Mouse (Mus musculus) hindbrain, embryonic 16.5 days (tissue): ENCODE measurements around the gene Sell. TPM values are rescaled to one million over a fixed set of nuclear protein-coding genes. Genes with fewer than 3 reads are reported as not detected.

Source experiments
- ATAC-seq: fragments of 200-750 bp; cut with Nextera tagmentation; 2 replicates; pipeline ENCODE4 v1.8.0; 2017; ENCODE audit warnings: moderate TSS enrichment, moderate library complexity
- H3K27ac ChIP-seq: fragments of 300-500 bp; sonication (generic); 2 replicates; pipeline ENCODE4 v1.5.1; 2014; ENCODE audit warnings: low read depth, mild to moderate bottlenecking, control low read depth, low read length, moderate library complexity
- H3K27me3 ChIP-seq: fragments of 300-500 bp; sonication (generic); replicated peaks from 2 replicates; pipeline ENCODE4 v1.6.1; 2014; ENCODE audit warnings: low read length; ENCODE audit not compliant: control insufficient read depth, insufficient read depth
- H3K36me3 ChIP-seq: fragments of 300-500 bp; sonication (generic); 2 replicates; pipeline ENCODE4 v1.6.1; 2014; ENCODE audit warnings: mild to moderate bottlenecking, low read length, moderate library complexity, mixed read lengths; ENCODE audit not compliant: control insufficient read depth, insufficient read depth
- H3K4me1 ChIP-seq: fragments of 300-500 bp; sonication (generic); 2 replicates; pipeline ENCODE4 v1.6.1; 2014; ENCODE audit warnings: low read depth, low read length; ENCODE audit not compliant: control insufficient read depth, insufficient read depth
- H3K4me2 ChIP-seq: fragments of 300-500 bp; sonication (generic); 2 replicates; pipeline ENCODE4 v1.6.1; 2014; ENCODE audit warnings: mild to moderate bottlenecking, low read length, control low read depth, moderate library complexity
- H3K4me3 ChIP-seq: fragments of 300-500 bp; sonication (generic); 2 replicates; pipeline ENCODE4 v1.5.1; 2014; ENCODE audit warnings: mild to moderate bottlenecking, low read length, control low read depth, moderate library complexity
- H3K9ac ChIP-seq: fragments of 300-500 bp; sonication (generic); 2 replicates; pipeline ENCODE4 v1.6.1; 2014; ENCODE audit warnings: low read depth, mild to moderate bottlenecking, control low read depth, low read length, moderate library complexity
- H3K9me3 ChIP-seq: fragments of 300-500 bp; sonication (generic); 2 replicates; pipeline ENCODE4 v1.6.1; 2014; ENCODE audit warnings: mild to moderate bottlenecking, low read length, moderate library complexity; ENCODE audit not compliant: control insufficient read depth
- WGBS: fragments of 180-500 bp; shearing (Covaris S2); extraction: QIAGEN DNeasy Blood & Tissue Kit; methylation state at CpG from one replicate; pipeline ENCODE4 v1.1.7; 2014; 5-methylcytosine and 5-hydroxymethylcytosine counted together
- polyA plus RNA-seq: library from polyadenylated mRNA; unstranded; fragments of >200 nt; fragmentation: Nextera tagmentation; extraction: Ambion mirVana; gene quantifications from 2 replicates; pipeline ENCODE4 v1.2.1, GENCODE M21; 2015

Sell gene
- polyA plus RNA-seq, 1 experiment from 2014 or later, result 0.20 TPM

DNA sequence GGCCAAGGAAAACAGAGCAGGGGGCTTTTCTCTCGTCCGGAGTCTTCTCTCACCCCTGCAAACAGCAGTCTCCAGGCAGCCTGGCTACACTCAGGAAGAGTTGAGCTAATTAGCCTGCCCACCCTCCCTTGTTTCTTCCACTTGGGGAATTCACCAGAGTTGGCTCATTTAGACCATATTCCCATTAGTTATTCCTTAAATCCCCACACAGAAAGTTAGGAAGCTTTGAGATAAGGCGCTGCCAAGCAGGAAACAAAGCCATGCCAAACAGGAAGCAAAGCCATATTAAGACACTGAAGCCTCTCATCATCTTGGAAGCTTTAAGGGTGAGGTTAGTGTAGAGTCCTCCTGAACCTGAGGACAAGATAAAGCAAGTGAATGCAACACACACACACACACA is 18.2 kb upstream of the Sell start:
- Histone ChIP-seq H3K27me3 (no peaks in the 10 kb centered on the region), H3K4me1 (no peaks in the 10 kb centered on the region), H3K4me2 (no peak overlapping the region), H3K27ac (no peak overlapping the region), H3K4me3 (no peak overlapping the region), H3K9me3 (no peaks in the 10 kb centered on the region), H3K36me3 (no peaks in the 10 kb centered on the region), H3K9ac (no peak overlapping the region)
- 66% methylated on average over 3 of the region's 3 CpGs for WGBS
- ATAC-seq, result no peak

DNA sequence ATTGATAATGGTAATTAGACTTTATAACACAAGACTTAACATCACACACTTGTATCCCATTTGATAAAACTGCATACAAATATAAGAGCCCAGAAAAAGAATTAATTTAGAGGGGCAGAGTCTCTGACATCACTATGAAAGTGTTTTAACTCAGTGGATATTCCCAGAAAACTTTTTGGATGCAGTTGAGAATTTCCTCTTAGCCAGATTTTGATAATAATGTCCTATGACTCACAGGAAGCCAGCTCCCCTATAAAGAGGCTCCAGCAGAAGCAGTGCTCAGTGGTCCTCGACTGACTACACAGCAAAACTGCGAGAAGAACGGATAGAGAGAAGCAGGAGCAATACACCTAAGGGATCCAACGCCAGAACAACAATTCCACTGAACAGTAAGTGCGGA is 13.8 kb upstream of the Sell start, which contains the start of gene Sele:
Gene Sele, plus strand, starts transcription at position 301 of the 400 bp plus-strand sequence.
- H3K4me1 ChIP-seq, result no peaks in the 10 kb centered on the region
- no peak within 1 kb of the TSS for H3K4me2 ChIP-seq
- H3K36me3 ChIP-seq, result no peaks in the 10 kb centered on the region
- no peak within 1 kb of the TSS for H3K27ac ChIP-seq
- 76% methylated on average over 5 of the region's 5 CpGs for WGBS
- H3K9me3 ChIP-seq, result no peaks in the 10 kb centered on the region
- H3K9ac ChIP-seq, result no peak within 1 kb of the TSS
- H3K27me3 ChIP-seq, result no peaks in the 10 kb centered on the region
- no peak within 1 kb of the TSS for H3K4me3 ChIP-seq
- no peak for ATAC-seq

DNA sequence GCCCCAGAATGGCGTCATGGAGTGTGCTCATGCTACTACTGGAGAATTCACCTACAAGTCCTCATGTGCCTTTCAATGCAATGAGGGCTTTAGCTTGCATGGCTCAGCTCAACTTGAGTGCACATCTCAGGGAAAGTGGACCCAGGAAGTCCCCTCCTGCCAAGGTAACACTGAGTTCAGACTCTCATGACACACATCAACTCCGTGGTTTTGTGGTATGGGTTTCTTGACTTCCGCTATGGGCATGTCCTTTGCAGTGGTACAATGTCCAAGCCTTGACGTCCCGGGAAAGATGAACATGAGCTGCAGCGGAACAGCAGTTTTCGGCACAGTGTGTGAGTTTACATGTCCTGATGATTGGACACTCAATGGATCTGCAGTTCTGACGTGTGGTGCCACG is 8.2 kb upstream of the Sell start:
- Histone ChIP-seq H3K9me3 (no peaks in the 10 kb centered on the region), H3K36me3 (no peaks in the 10 kb centered on the region), H3K4me3 (no peak overlapping the region), H3K27me3 (no peaks in the 10 kb centered on the region), H3K4me1 (no peaks in the 10 kb centered on the region), H3K4me2 (no peak overlapping the region), H3K9ac (no peak overlapping the region), H3K27ac (no peak overlapping the region)
- 93% methylated on average over 9 of the region's 9 CpGs for WGBS
- ATAC-seq, result no peak

DNA sequence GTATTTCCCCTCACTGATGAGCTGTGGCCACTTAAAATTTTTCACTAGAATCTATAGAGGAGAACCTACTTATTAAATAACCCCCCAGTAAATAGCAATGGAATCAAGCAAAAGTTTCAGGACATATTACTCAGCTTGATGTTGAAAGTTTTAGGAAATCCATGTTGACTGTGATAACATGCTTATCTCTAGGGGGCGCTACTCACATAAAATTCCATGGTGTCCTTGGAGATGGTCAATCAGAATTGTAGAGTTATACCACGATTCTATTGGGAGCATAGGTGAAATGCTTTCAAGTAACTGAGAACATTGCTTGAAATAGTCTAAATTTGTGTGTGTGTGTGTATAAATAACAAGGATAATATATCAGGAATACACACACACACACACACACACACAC is 7.0 kb upstream of the Sell start:
- H3K27me3 ChIP-seq, result no peaks in the 10 kb centered on the region
- no peaks in the 10 kb centered on the region for H3K9me3 ChIP-seq
- H3K36me3 ChIP-seq, result no peaks in the 10 kb centered on the region
- no peak overlapping the region for H3K9ac ChIP-seq
- no peak overlapping the region for H3K4me2 ChIP-seq
- H3K27ac ChIP-seq, result no peak overlapping the region
- H3K4me3 ChIP-seq, result no peak overlapping the region
- WGBS, result 51% methylated on average over 2 of the region's 2 CpGs
- H3K4me1 ChIP-seq, result no peaks in the 10 kb centered on the region
- no peak for ATAC-seq

DNA sequence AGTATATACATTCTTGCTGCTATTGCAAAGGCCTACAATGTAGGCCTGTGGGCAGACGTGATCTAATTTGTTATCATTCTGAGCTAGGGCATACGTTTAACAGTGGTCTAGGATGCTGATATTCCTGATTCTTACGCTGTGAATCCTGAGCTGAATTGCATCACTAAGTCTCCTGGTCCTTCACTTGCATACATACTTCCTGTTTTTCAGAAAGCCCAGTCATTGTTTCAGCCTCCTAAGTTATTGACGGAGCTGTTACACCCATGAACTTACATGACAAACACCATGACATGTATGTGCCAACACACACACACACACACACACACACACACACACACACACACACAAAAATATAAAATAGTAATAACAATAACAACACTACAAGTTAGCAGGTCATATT is 1.7 kb upstream of the Sell start:
- ATAC-seq, result no peak
- 94% methylated on average over 4 of the region's 4 CpGs for WGBS
- H3K4me1 ChIP-seq, result no peaks in the 10 kb centered on the region
- no peak overlapping the region for H3K4me2 ChIP-seq
- H3K9ac ChIP-seq, result no peak overlapping the region
- H3K27ac ChIP-seq, result no peak overlapping the region
- no peaks in the 10 kb centered on the region for H3K27me3 ChIP-seq
- no peak overlapping the region for H3K4me3 ChIP-seq
- no peaks in the 10 kb centered on the region for H3K9me3 ChIP-seq
- no peaks in the 10 kb centered on the region for H3K36me3 ChIP-seq

DNA sequence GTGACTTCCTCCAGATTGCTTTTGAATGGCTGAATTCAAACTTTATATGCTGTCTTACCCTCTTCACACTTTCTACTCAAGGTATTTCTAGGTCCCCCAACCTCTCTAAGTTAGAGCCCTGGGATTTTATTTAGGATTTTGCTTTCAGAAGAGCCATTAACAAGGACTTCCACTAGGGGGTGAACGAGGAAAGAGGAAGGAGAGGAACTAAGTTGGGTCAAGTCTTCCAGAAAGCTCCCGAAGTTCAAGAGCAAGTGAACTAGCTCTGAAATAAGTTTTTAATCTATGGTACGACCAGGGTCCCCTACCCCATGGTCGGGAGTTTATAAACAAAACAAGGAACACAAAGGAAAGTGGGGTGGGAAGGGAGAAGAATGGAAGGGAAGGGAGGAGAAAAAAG is 504 bp upstream of the Sell start:
- H3K27ac ChIP-seq, result no peak overlapping the region
- H3K9ac ChIP-seq, result no peak overlapping the region
- H3K4me3 ChIP-seq, result no peak overlapping the region
- 35% methylated on average over 4 of the region's 4 CpGs for WGBS
- no peaks in the 10 kb centered on the region for H3K4me1 ChIP-seq
- no peaks in the 10 kb centered on the region for H3K36me3 ChIP-seq
- H3K9me3 ChIP-seq, result no peaks in the 10 kb centered on the region
- H3K4me2 ChIP-seq, result no peak overlapping the region
- no peaks in the 10 kb centered on the region for H3K27me3 ChIP-seq
- ATAC-seq, result no peak

DNA sequence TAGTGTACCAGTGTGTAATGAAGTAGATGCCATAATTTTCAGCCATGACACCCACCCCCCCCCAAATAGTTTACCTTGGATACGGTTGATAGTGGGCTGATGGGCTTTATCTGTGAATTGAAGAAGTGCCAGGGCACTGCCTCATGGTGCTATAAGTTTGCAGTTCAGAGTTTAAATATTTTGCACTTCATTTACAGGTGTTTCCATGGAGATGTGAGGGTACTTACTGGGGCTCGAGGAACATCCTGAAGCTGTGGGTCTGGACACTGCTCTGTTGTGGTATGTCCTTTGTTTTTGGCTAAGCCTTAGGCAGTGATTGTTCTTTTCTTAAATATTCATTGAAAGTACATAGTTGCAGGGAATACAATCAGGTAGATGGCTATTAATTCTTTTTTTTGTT is 1.1 kb downstream of the Sell start:
- Histone ChIP-seq H3K27ac (no peak overlapping the region), H3K9me3 (no peaks in the 10 kb centered on the region), H3K4me2 (no peak overlapping the region), H3K36me3 (no peaks in the 10 kb centered on the region), H3K4me1 (no peaks in the 10 kb centered on the region), H3K27me3 (no peaks in the 10 kb centered on the region), H3K4me3 (no peak overlapping the region), H3K9ac (no peak overlapping the region)
- no peak for ATAC-seq
- WGBS, result 57% methylated on average over 2 of the region's 2 CpGs

DNA sequence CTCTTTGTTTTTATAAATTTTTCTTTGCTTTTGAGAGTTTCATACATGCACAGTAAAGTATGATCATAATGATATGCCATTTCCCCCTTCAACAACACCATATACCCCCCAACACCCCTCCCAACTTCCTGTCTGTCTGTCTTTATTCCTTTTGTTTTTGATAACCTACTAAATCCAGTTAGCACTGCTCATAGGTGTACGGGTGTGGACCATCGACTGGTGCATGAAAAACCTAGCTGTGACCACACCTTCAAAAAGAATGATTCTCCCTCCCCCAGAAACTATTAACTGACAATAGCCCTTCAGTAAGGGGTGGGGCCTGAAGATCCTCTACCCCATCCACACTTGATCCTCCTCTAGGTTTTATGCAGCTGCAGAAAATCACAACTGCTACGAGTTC is 2.0 kb downstream of the Sell start:
- H3K9ac ChIP-seq, result no peak overlapping the region
- H3K27me3 ChIP-seq, result no peaks in the 10 kb centered on the region
- ATAC-seq, result no peak
- H3K4me2 ChIP-seq, result no peak overlapping the region
- H3K27ac ChIP-seq, result no peak overlapping the region
- no peaks in the 10 kb centered on the region for H3K36me3 ChIP-seq
- 77% methylated on average over 3 of the region's 3 CpGs for WGBS
- no peaks in the 10 kb centered on the region for H3K4me1 ChIP-seq
- no peak overlapping the region for H3K4me3 ChIP-seq
- no peaks in the 10 kb centered on the region for H3K9me3 ChIP-seq

DNA sequence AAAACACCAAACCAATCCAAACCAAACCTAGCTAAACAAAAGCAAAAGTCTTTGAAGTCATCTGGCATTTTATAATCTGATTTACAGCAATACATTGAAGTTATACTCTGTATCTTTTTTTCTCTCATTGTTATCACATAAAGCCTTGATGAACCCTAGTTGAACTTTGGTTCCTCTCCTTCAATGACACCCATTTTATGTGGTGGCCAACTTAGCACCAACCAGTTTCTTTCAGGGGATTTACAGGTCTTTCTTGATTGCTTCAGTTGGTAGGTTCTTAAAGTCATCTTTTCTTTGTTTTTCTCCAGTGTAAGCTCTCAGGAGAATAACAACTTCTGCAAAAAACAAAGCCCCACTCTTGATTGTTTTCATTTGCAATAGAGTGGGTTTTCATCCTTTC is 7.5 kb downstream of the Sell start:
- Histone ChIP-seq H3K4me2 (no peak overlapping the region), H3K9me3 (no peaks in the 10 kb centered on the region)

DNA sequence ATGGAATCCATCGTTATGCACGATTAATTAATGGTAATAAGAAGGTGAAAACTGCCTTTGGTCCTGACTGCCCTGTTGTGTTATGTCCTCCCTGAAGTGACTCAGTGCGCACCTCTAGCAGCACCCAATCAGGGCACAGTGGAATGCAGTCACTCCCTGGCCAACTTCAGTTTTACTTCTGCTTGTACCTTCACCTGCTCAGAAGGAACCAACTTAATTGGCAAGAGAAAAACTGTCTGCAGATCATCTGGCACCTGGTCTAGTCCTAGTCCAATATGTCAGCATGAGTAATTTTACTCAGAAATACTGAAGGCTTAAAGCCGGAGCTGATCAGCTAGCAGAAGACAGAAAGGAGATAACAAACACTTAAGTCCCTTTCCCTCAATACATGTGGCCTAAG is 8.7 kb downstream of the Sell start:
- Histone ChIP-seq H3K27ac (no peak overlapping the region), H3K36me3 (no peaks in the 10 kb centered on the region), H3K4me1 (no peaks in the 10 kb centered on the region), H3K4me2 (no peak overlapping the region), H3K4me3 (no peak overlapping the region), H3K9ac (no peak overlapping the region), H3K27me3 (no peaks in the 10 kb centered on the region), H3K9me3 (no peaks in the 10 kb centered on the region)
- 97% methylated on average over 4 of the region's 4 CpGs for WGBS
- no peak for ATAC-seq

More for the DNA sequence above, 7.5 kb downstream of the Sell start:
- Histone ChIP-seq H3K27ac (no peak overlapping the region), H3K36me3 (no peaks in the 10 kb centered on the region), H3K4me1 (no peaks in the 10 kb centered on the region), H3K27me3 (no peaks in the 10 kb centered on the region), H3K9ac (no peak overlapping the region), H3K4me3 (no peak overlapping the region)
- ATAC-seq, result no peak
